11 mouse cellular contexts compared by ENCODE assay signal in the genomic region with DNA sequence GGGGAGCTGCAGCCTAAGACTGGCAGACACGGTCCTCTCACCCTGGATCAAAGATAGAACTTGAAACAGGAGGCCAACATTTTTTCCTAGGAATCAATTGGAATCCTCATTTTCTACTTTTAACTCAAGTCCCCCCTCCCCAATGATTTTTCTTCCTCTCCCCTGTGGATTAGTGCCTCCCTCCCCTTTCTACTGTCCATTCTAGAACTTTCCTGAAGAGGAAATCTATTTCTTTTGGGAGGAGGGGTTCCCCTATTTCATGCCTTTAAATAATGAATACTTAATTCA. TPM values are rescaled to one million over a fixed set of nuclear protein-coding genes. Genes with fewer than 3 reads are reported as not detected.
DNase-seq lines count a peak whose midpoint lies in the region; ATAC-seq lines count a peak whose summit lies in the region.
"Had no signal": no experiment of that assay in that cellular context is flagged by ENCODE, and none has a peak within 500 bp of the region (broad histone marks: within the 10 kb centered on the region; RNA-seq: fewer than 3 reads in every experiment).

No protein-coding gene starts in this region.

- peak overlapping the region; percentile 78; the same call in 1 of the 2 replicates for H3K27ac ChIP-seq in heart, embryonic 15.5 days
- peak overlapping the region; percentile 96 for H3K27ac ChIP-seq in embryonic facial prominence, embryonic 10.5 days (replicated peaks)
- H3K27ac ChIP-seq in hindbrain, embryonic 11.5 days (ENCODE audit: low read depth, low read length), result peak overlapping the region; percentile 93
- H3K27ac ChIP-seq in liver, embryonic 16.5 days (ENCODE audit: low read length), result no peak overlapping the region
- H3K27ac ChIP-seq: macrophage had no signal

- peak overlapping the region; percentile 54 for H3K4me2 ChIP-seq in heart, embryonic 15.5 days
- peak overlapping the region; percentile 45 for H3K4me2 ChIP-seq in hindbrain, embryonic 11.5 days (replicated peaks; ENCODE audit: low read depth, low read length)
- 0 out of 2 replicates have a peak overlapping the region, but pooled peaks have one; percentile 0 for H3K4me2 ChIP-seq in liver, embryonic 16.5 days (ENCODE audit: low read depth, low read length)

- 6% methylated on average over 1 of the region's 1 CpGs for WGBS in heart, embryonic 15.5 days
- WGBS in embryonic facial prominence, embryonic 10.5 days, result 0% methylated on average over 1 of the region's 1 CpGs
- 0% methylated on average over 1 of the region's 1 CpGs for WGBS in hindbrain, embryonic 11.5 days
- WGBS in liver, embryonic 16.5 days (ENCODE audit: insufficient replicate concordance), result 0% methylated on average over 1 of the region's 1 CpGs

- no peak for DNase-seq in heart, adult 18-20 months
- no peak for DNase-seq in embryonic facial prominence, embryonic 10.5 days (ENCODE audit: low spot score)
- peak; percentile 25 for DNase-seq in hindbrain, embryonic 11.5 days (ENCODE audit: low spot score)
- DNase-seq in left cerebral cortex, postnatal 4 days, result no peak
- no peak for DNase-seq in ovary, postnatal 14 days (ENCODE audit: low spot score)
- DNase-seq in gastrocnemius, postnatal 14 days, result no peak
- DNase-seq: spleen, adult 18-20 months had no signal

- intact Hi-C loops in left cerebral cortex, postnatal 4 days (cut with DNase I), result loop anchor here (5.0 to 10.0 kb wide), 2 partner anchors 1016 to 1392 kb away; no protein-coding TSS in a partner anchor
- intact Hi-C loops in gastrocnemius, postnatal 14 days (cut with DNase I; ENCODE audit: low total_unique reads), result no loop called here

- no peaks in the 10 kb centered on the region for H3K36me3 ChIP-seq in heart, embryonic 15.5 days
- H3K36me3 ChIP-seq in embryonic facial prominence, embryonic 10.5 days (replicated peaks), result no peaks in the 10 kb centered on the region
- H3K36me3 ChIP-seq in hindbrain, embryonic 11.5 days (ENCODE audit: control insufficient read depth, insufficient read depth, low read length), result no peaks in the 10 kb centered on the region
- H3K36me3 ChIP-seq in liver, embryonic 16.5 days (ENCODE audit: control insufficient read depth, insufficient read depth), result no peaks in the 10 kb centered on the region

- peaks cover 82% of the 10 kb centered on the region for H3K27me3 ChIP-seq in heart, embryonic 15.5 days
- peaks cover 60% of the 10 kb centered on the region for H3K27me3 ChIP-seq in embryonic facial prominence, embryonic 10.5 days (replicated peaks; ENCODE audit: low read depth, poor library complexity, severe bottlenecking)
- peaks cover 20% of the 10 kb centered on the region for H3K27me3 ChIP-seq in hindbrain, embryonic 11.5 days (ENCODE audit: control insufficient read depth, insufficient read depth, low read length)
- H3K27me3 ChIP-seq in liver, embryonic 16.5 days (ENCODE audit: control insufficient read depth, insufficient read depth, low read depth, low read length), result peaks cover 72% of the 10 kb centered on the region
- H3K27me3 ChIP-seq: CH12.LX had no signal

- H3K9me3 ChIP-seq in heart, embryonic 15.5 days (replicated peaks), result no peaks in the 10 kb centered on the region
- H3K9me3 ChIP-seq in embryonic facial prominence, embryonic 10.5 days, result no peaks in the 10 kb centered on the region
- no peaks in the 10 kb centered on the region for H3K9me3 ChIP-seq in hindbrain, embryonic 11.5 days (ENCODE audit: control insufficient read depth, low read length)
- H3K9me3 ChIP-seq in liver, embryonic 16.5 days (replicated peaks; ENCODE audit: control insufficient read depth, low read length), result no peaks in the 10 kb centered on the region

- H3K4me1 ChIP-seq in heart, embryonic 15.5 days (replicated peaks), result peaks cover 16% of the 10 kb centered on the region
- H3K4me1 ChIP-seq in embryonic facial prominence, embryonic 10.5 days, result peaks cover 66% of the 10 kb centered on the region
- peaks cover 13% of the 10 kb centered on the region for H3K4me1 ChIP-seq in hindbrain, embryonic 11.5 days (replicated peaks; ENCODE audit: control insufficient read depth, insufficient read depth, low read length)
- no peaks in the 10 kb centered on the region for H3K4me1 ChIP-seq in liver, embryonic 16.5 days (ENCODE audit: control insufficient read depth, low read depth, low read length)

- ATAC-seq in heart, embryonic 15.5 days (replicated peaks; ENCODE audit: insufficient number of reproducible peaks, insufficient read depth, low FRiP score, low read depth), result no peak
- no peak for ATAC-seq in hindbrain, embryonic 11.5 days (ENCODE audit: low FRiP score)
- ATAC-seq in liver, embryonic 16.5 days (ENCODE audit: low read depth), result no peak

- H3K9ac ChIP-seq in heart, embryonic 15.5 days, result peak overlapping the region; percentile 28; the same call in 1 of the 2 replicates
- peak overlapping the region; percentile 88 for H3K9ac ChIP-seq in hindbrain, embryonic 11.5 days (ENCODE audit: low read depth, low read length)
- H3K9ac ChIP-seq in liver, embryonic 16.5 days (ENCODE audit: low read depth, low read length), result no peak overlapping the region

- H3K4me3 ChIP-seq in heart, embryonic 15.5 days, result peak overlapping the region; percentile 53
- H3K4me3 ChIP-seq in embryonic facial prominence, embryonic 10.5 days, result peak overlapping the region; percentile 77
- peak overlapping the region; percentile 56 for H3K4me3 ChIP-seq in hindbrain, embryonic 11.5 days (ENCODE audit: low read depth, low read length)
- H3K4me3 ChIP-seq in liver, embryonic 16.5 days (ENCODE audit: low read depth, low read length), result no peak overlapping the region

RNA-seq across cellular contexts. Expression of a gene that starts 0.2 kb away (rescaled TPM):
- polyA plus RNA-seq in heart, embryonic 15.5 days (2015; fragmentation: Nextera tagmentation; extraction: Ambion mirVana), result 25.1 and 27.6 TPM in 2 replicates
- 10 to 100 TPM; 13.6 to 14.8 TPM for total RNA-seq in heart, adult 18-20 months (2021)
- polyA plus RNA-seq in embryonic facial prominence, embryonic 10.5 days (2016; fragmentation: Nextera tagmentation; extraction: Ambion mirVana), result 89.7 and 99.8 TPM in 2 replicates
- 95.6 and 120 TPM in 2 replicates for polyA plus RNA-seq in hindbrain, embryonic 11.5 days (2014; fragmentation: Nextera tagmentation; extraction: Ambion mirVana)
- polyA plus RNA-seq in liver, embryonic 16.5 days (2015; fragmentation: Nextera tagmentation; extraction: Ambion mirVana), result 6.2 and 6.7 TPM in 2 replicates
- 10 to 100 TPM; 68.7 to 96.1 TPM for total RNA-seq in left cerebral cortex, postnatal 4 days (2021)
- total RNA-seq in gastrocnemius, postnatal 14 days (2021), result 10 to 100 TPM; 22.2 to 30.2 TPM
- total RNA-seq: CH12.LX had no signal
- polyA plus RNA-seq: macrophage had no signal

Comparison
In these comparisons a context has a peak if more than half of its experiments do, and no peak if none do; other contexts are left out.
1. H3K4me2 ChIP-seq: peak in every context shown above with its lines; median percentile 54 in heart, embryonic 15.5 days; 45 in hindbrain, embryonic 11.5 days; 0 in liver, embryonic 16.5 days.